Mouse (Mus musculus) ES-Bruce4 (cell line): ENCODE measurements at regions not wholly inside any gene's neighbourhood (a gene's known extent, or its start where the extent isn't known, plus 50 kb on each side); places are given as distances from the start of the nearest gene placed in this dataset.

Experiments used
- CTCF ChIP-seq: IDR thresholded peaks from one replicate; pipeline ENCODE4 v1.8.1; 2011; ENCODE audit warnings: low read depth, low read length
- POLR2A ChIP-seq: IDR thresholded peaks from one replicate; pipeline ENCODE4 v1.8.1; 2011; ENCODE audit warnings: low read length; ENCODE audit not compliant: insufficient read depth

DNA sequence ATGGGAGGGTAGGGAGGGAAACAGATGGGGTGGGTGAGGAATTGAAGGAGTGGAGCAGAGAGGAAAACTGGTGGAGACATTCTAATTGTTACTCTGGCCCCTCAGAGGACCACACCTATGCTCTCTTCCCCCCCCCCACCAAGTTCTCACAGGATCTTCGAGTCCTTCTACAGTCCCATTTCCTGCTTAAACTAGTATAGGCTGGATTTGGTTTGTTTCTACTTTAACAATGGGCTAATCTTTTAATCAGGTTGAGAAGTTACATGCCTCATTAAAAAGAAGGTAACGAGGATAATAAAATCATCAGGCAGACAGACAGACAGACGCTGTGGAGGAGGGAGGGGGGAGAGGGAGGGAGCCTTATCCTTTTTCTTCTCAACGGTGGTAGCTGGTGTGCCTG lies 167.7 kb upstream of the Prok2 start:
- TF ChIP-seq CTCF, result no peak
- no peak for TF ChIP-seq POLR2A
